Mouse (Mus musculus): ENCODE data around the gene Myom3.
"Not testable (repeated sequence)": the region's sequence is repeated elsewhere in the genome, so short reads cannot be mapped to it uniquely, and the experiment has no call there.

Gene Myom3

DNA sequence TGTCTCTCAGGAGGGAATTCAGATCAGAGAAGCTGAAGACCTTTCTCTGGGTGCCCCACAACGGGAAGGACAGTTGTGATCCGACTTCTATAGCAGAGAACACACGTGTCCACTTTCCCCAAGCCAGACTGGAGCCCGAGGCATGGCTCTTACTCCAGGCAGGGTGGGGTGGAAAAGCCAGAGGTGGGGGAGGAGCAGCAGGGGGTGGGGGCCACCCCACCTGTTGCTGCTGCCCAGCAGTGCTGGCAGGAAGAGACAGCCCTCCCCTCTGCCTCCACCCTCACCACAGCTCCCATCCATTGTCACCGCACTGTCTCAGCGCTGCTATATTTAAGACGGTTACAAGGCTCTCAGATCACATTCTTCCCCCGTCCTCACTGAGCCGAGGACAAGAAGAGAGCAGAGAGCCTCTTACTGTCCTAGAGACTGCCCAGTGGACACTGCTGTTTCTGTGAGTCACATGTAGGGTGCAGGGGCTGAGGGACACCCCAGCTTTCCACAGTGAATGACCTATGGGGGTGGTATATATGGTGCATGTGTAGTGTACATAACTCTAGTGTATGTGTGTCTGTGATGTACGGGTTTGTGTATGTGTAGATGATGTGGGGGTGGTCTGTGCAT, at the start of gene Myom3:
TSS of gene Myom3 (plus strand) at position 360 of the 621 bp plus-strand sequence.
- no peak for DNase-seq (ENCODE audit: low read depth)

DNA sequence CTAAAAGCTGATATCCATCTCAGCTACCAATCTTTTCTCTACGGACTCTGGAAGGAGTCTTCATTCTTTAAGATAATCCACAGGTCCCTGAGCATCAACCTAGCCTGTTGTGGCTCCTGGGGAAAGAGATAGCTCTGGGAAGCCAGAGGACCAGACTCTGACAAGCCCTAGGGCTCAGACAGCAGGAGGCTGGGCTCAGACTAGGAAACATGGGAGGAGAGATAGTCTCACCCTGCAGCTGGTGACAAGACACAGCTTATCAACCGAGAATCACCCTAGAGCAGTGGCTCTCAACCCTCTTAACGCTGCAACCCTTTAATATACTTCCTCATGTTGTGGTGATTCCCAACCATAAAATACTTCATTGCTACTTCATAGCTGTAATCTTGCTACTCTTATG, 49.1 kb upstream of the Myom3 start:
- no peak for DNase-seq (ENCODE audit: low read depth)

DNA sequence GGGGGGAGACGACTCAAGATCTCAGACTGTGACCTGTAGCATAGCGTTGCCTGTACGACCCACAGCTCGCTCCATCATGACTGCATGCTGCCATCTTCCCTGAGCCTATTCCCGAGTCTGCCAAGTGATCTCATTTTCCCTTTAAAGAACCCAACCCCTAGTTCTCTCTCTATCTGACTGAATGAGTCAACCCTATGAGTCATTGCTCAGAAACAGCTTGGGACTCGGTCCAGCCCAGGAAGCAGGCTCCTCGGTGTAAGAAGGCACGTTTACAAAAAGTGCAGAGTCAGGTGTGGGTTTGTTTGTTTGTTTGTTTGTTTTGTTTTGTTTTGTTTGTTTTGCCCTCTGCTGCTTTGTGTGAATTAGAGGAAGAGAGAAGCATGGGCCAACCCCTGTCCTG, 44.7 kb upstream of the Myom3 start:
- no peak for DNase-seq (ENCODE audit: low read depth)

DNA sequence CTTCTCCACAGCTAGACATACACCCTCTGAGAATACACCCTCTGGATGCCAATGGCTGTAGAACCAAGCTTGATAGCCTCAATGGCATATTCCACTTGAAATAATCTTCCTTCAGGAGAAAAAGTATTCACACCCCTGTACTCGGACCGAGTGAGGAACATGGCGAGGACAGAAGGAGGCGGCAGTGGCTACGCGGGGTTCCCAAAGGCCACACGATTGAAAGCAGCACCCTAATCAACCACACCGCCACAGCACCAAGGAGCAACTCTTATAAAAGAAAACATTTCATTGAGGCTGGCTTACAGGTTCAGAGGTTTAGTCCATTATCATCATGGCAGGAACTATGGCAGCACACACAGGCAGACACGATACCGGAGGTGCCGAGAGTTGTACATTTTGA, 43.1 kb upstream of the Myom3 start:
- DNase-seq (ENCODE audit: low read depth): not testable (repeated sequence)

DNA sequence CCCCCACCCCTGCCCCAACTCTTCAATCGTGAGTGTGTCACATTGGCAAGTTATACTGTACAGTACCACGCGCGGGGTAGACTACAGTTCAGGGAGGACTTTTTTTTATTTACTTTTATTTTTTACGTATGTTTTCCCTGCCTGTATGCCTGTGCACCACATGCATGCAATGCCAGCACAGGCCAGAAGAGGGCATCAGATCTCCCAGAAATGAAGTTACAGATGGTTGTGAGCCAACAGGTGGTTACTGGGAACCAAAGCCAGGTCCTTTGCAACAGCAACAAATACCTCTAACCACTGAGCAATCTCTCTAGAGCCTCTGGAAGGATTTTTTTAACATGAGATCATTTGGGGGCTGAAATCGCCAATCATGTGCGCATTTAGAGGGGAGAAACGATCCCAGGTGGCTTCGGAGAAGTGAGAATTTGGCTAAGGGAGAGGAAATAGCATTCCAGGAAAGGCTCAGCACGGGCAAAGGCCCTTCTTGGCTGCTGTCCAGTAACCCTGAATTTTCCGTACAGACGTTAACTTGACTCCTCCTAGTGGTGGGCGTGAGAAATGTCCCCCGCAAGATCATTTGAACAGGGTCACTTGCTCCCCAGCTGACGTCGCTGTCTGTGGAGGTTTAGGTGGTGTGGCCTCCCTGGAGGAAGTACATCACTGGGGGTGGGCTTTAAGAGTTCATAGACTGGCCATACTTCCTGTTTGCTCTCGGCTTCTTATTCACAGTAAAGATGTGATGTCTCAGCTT, 36.8 kb upstream of the Myom3 start:
- no peak for DNase-seq (ENCODE audit: low read depth)

DNA sequence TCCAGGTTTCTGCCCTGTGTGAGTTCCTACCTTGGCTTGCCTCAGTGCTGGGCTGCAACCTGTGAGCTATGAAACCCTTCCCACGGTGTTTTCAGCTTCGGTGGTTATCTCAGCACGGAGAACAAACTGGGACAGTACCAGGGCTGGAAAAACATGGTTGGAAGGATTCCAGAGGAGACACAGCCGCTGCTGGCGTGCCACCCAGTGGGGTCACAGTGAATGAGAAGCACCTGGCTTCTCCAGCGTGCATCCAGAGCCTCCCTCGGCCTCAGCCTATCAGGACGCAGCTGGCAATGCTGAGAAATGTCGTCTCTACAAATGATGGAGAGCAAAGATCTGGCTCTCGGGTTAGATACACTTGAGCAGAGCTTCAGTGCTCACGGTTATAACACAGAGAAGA, 33.1 kb upstream of the Myom3 start:
- DNase-seq (ENCODE audit: low read depth): no peak

DNA sequence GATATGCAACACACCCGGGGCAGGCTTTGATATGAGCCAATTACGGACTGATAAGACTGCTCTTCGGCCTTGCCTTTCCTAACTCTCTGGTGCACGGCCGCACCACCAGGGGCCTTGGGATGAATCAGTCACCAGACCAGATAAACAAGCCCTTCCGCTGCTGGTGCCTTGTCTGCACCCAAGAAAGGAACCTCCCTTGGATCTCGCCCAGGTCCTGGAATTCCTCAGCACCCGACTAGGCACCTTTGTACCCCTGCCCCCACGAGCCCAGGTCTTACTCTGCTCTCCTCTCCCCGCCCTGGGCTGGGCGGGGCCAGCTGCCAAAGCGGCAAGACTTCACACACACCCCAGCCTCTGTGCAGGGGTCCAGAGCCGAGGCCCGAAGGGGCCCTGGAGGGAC, 31.7 kb upstream of the Myom3 start, which contains the start of gene Il22ra1:
TSS of gene Il22ra1 (plus strand) at position 356 of the 400 bp plus-strand sequence.
- no peak for DNase-seq (ENCODE audit: low read depth)

DNA sequence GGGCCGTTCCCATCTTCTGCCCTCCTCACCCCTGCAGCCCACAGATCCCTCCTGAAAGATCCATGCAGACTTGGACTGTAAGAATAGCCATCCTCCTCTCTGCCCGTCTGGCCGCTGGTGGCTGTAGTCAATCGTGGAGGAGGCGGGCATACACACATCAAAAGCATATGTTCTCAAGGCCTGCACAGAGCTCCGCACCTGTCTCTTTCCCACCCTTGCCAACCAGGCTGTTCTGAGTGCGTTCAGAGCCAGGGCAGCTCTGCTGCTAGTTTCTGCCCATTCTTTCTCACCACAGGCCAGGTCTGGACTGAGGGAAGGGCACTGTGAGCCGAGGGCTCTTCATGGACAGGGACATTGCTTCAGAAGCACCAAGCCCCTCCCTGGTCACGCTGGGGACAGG, 29.3 kb upstream of the Myom3 start:
- no peak for DNase-seq (ENCODE audit: low read depth)

DNA sequence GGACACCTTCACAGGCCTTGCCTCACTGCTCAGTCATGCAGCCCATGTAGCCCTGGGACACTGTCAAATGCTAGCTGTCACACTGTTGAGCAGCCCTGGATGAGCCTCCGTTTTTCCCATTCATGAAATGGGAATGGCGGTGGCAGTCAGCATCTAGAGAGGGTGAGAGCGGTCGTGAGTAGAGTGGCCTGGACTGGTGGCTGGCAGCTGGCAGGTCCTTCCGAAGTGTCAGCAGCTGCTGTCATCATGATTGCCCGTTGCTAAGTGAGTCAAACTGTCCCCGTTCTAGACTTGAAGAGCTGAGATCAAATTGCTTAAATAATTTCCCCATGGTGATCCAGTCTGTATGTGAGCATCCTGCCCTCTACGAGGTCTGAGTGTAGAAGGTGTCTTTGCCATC, 28.6 kb upstream of the Myom3 start:
- DNase-seq (ENCODE audit: low read depth): no peak

DNA sequence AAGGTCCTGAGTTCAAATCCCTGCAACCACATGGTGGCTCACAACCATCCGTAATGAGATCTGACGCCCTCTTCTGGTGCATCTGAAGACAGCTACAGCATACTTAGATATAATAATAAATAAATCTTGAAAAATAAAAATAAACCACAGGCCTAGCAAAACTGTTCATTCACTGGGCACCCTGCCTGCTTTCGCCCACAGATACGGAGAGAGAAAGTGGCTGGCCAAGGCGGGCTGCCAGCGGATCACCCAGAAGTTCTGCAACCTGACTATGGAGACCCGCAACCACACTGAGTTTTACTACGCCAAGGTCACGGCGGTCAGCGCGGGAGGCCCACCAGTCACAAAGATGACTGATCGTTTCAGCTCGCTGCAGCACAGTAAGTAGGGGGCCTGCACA, 25.6 kb upstream of the Myom3 start:
- no peak for DNase-seq (ENCODE audit: low read depth)

DNA sequence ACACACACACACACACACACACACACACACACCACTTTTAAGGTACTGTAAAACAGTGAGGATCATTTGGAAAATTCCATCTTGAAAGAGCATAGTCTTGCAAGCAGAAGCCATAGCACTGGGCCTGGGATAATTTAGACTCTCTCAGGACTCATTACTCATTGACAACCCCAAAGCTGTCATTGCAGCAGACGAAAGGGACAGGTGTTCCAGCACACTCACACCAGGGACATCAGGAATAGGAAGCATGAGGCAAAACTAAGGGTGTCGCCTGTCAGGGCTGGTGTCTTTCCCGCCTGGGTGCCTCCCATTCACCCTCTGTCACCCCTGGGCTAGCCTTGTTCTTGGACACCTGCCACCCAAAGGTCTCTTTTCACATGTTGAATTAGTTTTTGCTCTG, 22.6 kb upstream of the Myom3 start:
- DNase-seq (ENCODE audit: low read depth): no peak

DNA sequence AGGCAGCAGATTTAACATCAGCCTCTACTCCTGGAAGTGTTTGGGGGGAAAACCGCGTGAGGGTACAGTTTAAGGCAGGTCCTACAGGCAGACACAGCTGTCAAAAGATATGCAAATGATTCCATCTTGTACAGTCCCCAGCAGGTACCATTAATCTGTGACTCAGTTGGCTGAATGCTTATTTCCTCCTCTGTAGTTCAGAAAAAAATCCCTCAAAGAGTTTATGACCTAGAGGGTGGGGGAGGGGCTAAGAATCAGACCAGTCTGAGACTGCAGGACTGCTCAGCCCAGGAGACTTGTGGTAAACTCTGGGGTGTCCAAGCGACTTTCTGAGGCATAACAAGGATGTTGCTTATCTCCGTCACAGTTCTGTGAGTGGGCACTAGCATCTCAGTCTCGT, 21.3 kb upstream of the Myom3 start:
- DNase-seq (ENCODE audit: low read depth): no peak

DNA sequence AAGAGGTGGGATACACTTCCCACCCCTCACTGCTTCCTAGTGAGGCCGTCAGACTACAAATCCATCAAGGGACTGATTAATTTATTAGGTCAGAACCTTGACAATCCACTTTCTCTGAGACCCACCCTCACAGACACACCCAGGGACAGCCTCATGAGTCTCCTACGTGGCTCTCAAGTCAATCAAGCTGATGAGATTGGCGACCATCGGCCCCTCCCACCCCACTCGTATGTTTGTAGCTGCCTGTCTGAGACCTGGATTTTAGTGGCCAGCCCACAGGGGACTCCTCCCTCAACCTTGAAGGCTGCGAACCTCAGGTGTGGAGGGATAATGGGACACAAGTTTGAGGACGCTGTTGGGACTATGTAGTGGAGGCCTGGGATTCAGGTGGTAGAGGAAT, 20.4 kb upstream of the Myom3 start:
- DNase-seq (ENCODE audit: low read depth): no peak

DNA sequence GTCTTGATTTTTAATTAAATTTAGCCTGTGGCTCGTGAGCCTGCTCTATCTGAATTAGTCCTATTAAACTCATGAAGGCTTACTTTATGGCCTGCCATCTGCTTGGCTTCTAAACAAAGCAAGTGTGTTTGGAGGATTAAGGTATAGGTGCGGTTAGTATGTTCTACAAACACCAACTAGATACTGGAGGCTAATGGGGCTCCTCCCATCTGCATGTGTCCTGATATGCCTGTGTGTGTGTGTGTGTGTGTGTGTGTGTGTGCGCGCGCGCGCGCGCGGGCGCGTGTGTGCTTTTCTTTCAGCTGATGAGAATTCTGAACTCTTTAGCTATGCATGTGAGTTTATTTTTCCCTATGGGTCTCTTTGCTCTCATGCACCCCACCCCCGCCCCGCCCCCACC, 19.8 kb upstream of the Myom3 start:
- no peak for DNase-seq (ENCODE audit: low read depth)

DNA sequence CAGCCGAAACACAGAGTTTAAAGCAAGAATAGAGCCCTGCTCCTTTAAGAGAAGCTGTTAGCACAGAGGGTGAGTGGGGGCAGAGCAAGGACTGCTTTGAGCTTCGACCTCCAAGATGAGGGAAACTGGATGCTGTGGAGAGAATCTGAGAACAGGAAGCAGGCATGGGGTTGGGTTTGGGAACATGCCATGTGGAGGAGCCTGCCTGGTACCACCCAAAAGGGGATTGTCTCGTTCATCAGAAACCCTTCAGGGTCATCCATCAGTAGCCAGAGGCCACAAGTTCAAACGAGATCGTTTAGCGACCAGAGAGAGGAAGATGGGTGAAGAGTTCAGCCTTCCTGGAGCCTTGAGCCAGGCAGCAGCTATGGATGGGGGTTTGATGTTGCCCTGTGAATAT, 16.0 kb upstream of the Myom3 start:
- no peak for DNase-seq (ENCODE audit: low read depth)

DNA sequence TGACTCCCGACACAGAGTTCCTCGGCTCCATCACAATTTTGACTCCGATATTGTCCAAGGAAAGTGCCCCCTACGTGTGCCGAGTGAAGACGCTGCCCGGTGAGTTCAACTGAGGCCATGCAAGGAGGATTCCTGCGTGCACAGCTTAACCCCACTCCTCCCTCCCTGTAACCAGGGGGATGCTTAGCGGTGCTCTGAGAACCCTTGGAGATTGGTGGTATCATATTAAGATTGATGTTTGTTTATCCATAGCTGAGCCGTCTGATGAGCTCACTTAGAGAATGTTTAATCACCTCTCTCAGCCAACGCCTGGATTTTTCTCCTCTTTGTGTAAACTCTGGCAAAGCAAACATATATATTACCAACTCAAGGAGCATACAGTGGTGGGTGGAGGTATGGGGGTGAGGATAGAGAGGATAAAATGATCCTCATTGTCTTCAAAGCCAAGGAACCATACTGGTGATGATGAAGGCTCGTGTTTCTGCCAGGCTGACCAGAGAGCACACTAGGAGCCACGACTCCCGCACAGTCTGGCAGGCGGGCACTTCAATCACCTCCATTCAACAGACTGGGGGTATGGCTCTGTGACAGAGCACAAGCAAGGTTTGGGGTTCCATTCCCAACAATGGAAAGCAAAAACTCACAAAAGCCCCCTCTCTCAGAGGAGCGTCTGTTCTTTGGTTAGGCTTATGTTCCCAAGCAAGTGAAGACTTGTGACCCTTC, 14.6 kb upstream of the Myom3 start:
- DNase-seq (ENCODE audit: low read depth): no peak

DNA sequence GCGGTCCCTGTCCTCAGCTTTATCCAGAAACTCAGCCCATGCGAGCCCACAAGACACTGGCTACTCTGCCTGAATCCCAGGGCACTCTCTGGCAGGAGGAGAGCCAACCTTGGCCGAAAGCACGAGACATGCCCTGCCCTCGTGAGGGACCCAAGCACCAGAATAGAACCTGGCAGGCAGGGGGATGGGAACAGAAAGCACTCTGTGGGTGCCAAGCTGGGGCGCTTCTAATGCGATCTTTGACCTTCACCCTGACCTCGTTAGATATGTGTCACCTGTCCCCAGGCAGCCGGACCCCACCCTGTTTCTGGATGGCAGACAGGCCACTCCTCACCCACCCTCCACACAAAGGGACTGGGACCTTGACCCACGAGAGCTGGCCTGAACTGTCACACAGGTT, 13.9 kb upstream of the Myom3 start:
- DNase-seq (ENCODE audit: low read depth): no peak

DNA sequence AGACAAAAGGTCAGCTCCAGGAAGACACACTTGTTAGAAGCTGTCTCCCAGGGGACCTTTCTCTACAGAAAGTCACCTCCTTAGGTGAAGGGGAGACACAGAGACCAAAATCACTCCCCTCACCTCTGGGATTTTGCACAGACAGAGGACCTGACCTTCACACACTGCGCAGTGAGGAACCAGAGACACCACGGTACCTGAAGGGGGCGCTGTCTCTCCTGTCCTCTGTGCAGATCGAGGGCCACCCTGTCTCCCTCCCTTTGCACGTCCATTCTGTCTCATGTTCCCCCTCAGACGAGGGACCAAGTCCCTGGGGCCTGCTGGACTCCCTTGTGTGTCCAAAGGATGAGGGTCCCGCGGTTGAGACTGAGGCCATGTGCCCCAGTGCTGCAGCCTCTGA, 8.6 kb upstream of the Myom3 start:
- no peak for DNase-seq (ENCODE audit: low read depth)

DNA sequence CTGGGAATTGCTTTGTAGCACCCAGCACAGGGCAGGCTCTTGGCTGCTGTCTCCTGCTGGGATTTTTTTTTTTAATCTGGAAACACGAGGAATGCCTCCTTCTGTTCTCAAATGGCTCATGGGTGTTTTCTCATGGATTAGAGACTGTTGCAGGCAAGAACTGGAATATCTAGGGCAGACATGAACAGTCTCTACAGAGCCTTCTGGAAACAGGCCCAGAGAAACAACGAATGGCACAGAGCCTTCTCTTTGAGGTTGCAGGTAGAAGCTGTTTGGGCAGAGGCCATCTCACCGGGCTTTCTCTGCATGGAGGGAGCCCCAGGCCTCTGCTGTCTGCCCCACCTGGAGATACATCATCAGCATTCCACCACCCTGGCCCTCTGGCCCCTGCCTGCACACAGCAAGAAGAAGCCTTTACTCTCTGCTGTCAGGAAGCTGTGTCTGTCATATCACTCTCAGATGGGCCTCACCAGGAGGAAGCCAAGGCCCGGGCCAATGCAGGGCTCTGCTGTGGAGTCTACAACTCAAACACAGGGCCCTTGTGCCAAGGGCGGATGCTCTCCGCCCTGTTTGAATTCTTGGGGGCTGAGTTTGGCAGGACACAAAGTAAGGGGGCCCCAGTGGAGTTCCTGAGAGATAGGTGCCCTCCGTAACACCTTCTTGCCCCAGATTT, 7.3 kb upstream of the Myom3 start:
- DNase-seq (ENCODE audit: low read depth): no peak

DNA sequence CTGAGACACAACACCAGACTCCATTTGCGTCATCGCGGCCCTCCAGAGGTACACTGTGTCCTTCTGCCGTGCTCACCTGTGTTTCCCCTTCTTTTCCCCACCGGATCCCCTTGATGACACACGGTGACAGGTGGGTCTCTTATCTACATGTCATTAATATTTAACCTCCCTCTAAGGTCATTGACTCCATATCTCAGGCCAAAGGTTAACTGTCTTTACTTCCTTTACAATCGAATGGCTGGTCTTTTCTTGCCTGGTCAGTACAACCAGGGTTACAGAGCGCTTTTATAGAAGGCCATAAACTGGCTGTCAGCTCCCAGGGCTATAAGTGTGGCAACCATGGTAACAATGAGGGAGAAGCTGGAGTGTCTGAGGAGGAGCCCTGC, 6.7 kb upstream of the Myom3 start:
- no peak for DNase-seq (ENCODE audit: low read depth)

DNA sequence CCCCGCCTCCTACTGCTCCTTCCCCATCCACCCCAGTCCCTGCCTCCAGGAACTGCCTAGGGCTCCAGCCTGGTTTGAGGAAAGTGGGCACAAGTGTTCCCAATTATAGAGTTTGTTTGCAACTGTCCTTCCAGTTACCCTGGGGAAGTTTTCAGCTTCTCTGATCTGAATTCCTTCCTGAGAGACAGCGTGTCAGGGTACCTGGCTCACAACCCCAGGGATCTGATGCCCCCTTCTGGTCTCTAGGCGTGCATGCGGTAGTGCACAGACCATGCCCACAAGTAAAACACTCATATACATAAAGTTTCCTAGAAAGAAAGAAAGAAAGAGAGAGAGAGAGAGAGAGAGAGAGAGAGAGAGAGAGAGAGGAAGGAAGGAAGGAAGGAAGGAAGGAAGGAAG, 1.2 kb upstream of the Myom3 start:
- no peak for DNase-seq (ENCODE audit: low read depth)

DNA sequence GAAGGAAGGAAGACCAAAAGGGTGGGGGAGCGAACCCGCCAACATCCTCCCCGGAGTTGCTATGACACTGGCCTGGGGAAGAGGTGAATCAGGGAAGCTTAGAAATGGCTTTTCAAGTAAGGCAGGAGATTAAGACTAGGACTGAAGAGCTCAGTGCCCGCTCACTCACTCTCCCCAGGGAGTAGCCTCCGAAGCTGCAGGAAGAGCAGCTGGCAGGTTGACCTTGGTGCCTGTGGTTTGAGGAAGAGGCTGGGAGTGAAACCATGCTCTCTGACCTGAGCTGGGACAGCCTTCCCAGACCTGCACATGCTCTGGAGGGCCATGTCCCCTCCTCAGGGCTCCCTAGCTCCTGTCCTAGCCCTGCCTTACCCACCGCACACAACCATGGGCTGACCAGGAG, 690 bp upstream of the Myom3 start:
- no peak for DNase-seq (ENCODE audit: low read depth)

DNA sequence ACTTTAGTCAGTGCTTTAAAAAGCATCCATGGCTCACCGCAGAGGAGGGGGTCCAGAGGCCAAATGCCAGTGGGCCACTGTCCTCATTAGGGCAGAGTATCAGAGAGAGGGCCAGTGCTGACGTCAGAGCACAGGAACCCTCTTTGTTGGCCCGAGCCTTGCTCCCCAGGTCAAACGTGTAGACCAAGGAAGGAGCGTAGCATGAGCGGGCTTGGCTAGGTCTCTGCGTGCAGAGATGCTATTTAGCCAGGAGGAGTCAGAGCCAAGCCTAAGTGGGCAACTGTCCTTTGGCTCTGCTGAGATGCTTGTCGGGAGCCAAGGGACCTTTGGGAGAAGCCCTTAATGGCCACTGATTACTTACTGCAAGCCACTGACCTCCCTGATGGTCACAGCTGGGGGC, 1.5 kb downstream of the Myom3 start:
- DNase-seq (ENCODE audit: low read depth): no peak

All from naive thymus-derived CD4-positive, alpha-beta T cell, adult 2 months (primary cell).